Mouse (Mus musculus) embryo, embryonic 10.5 days (tissue): ENCODE data around the gene Pcmt1.
A peak's percentile ranks its signal among the peaks of the same experiment; 100 is the strongest.
"Not testable (repeated sequence)": the region's sequence is repeated elsewhere in the genome, so short reads cannot be mapped to it uniquely, and the experiment has no call there.

Experiments
- DNase-seq: peaks from one replicate; pipeline ENCODE4 v3.0.0-alpha.2; 2015; ENCODE audit warnings: low spot score

Gene Pcmt1

GRCm38 (mm10) chr10:7645911-7646310, 35.0 kb downstream of the Pcmt1 start:
- no peak for DNase-seq

GRCm38 (mm10) chr10:7640366-7640765, 40.6 kb downstream of the Pcmt1 start:
- no peak for DNase-seq

- no peak for DNase-seq
Measured at GRCm38 (mm10) chr10:7630951-7631720, 49.8 kb downstream of the Pcmt1 start.

- DNase-seq: no peak
Measured at GRCm38 (mm10) chr10:7630286-7630685, 50.6 kb downstream of the Pcmt1 start.

GRCm38 (mm10) chr10:7629092-7629491, 51.8 kb downstream of the Pcmt1 start:
- no peak for DNase-seq

GRCm38 (mm10) chr10:7623861-7624518, 56.9 kb downstream of the Pcmt1 start:
- DNase-seq: no peak

- DNase-seq: no peak
Measured at GRCm38 (mm10) chr10:7622378-7622777, 58.6 kb downstream of the Pcmt1 start.

- no peak for DNase-seq
Measured at GRCm38 (mm10) chr10:7620723-7621122, 60.2 kb downstream of the Pcmt1 start.

GRCm38 (mm10) chr10:7619821-7620241, 61.1 kb downstream of the Pcmt1 start:
- no peak for DNase-seq

GRCm38 (mm10) chr10:7617556-7617955, 63.4 kb downstream of the Pcmt1 start:
- DNase-seq: not testable (repeated sequence)

- not testable (repeated sequence) for DNase-seq
Measured at GRCm38 (mm10) chr10:7617146-7617545, 63.8 kb downstream of the Pcmt1 start.

GRCm38 (mm10) chr10:7614834-7615233, 66.1 kb downstream of the Pcmt1 start:
- DNase-seq: no peak

GRCm38 (mm10) chr10:7612210-7612609, 68.7 kb downstream of the Pcmt1 start:
- not testable (repeated sequence) for DNase-seq

- DNase-seq: no peak
Measured at GRCm38 (mm10) chr10:7611647-7612046, 69.3 kb downstream of the Pcmt1 start.

GRCm38 (mm10) chr10:7608611-7609010, 72.3 kb downstream of the Pcmt1 start:
- DNase-seq: no peak

- DNase-seq: no peak
Measured at GRCm38 (mm10) chr10:7606437-7606836, 74.5 kb downstream of the Pcmt1 start.

GRCm38 (mm10) chr10:7605168-7605567, 75.8 kb downstream of the Pcmt1 start:
- no peak for DNase-seq

GRCm38 (mm10) chr10:7600647-7601046, 80.3 kb downstream of the Pcmt1 start:
- DNase-seq: peak; percentile 85

GRCm38 (mm10) chr10:7598177-7598576, 82.8 kb downstream of the Pcmt1 start:
- no peak for DNase-seq

GRCm38 (mm10) chr10:7596251-7596650, 84.7 kb downstream of the Pcmt1 start:
- DNase-seq: no peak

- no peak for DNase-seq
Measured at GRCm38 (mm10) chr10:7594797-7595196, 86.1 kb downstream of the Pcmt1 start.

- no peak for DNase-seq
Measured at GRCm38 (mm10) chr10:7590792-7591191, 90.1 kb downstream of the Pcmt1 start.

- no peak for DNase-seq
Measured at GRCm38 (mm10) chr10:7590234-7590689, 90.7 kb downstream of the Pcmt1 start.
